Mouse (Mus musculus) midbrain, embryonic 15.5 days (tissue): ENCODE results near the gene Pgap3. TPM values are rescaled to one million over a fixed set of nuclear protein-coding genes. Genes with fewer than 3 reads are reported as not detected.

ENCODE experiments used
- ATAC-seq: fragments of 200-750 bp; cut with Nextera tagmentation; replicated peaks from 2 replicates; pipeline ENCODE4 v1.8.0; 2017; ENCODE audit warnings: moderate TSS enrichment
- H3K27ac ChIP-seq: fragments of 300-500 bp; sonication (generic); 2 replicates; pipeline ENCODE4 v1.5.1; 2015; ENCODE audit warnings: mild to moderate bottlenecking, inconsistent platforms
- H3K27me3 ChIP-seq: fragments of 300-500 bp; sonication (generic); replicated peaks from 2 replicates; pipeline ENCODE4 v1.6.1; 2015; ENCODE audit warnings: inconsistent platforms
- H3K36me3 ChIP-seq: fragments of 300-500 bp; sonication (generic); replicated peaks from 2 replicates; pipeline ENCODE4 v1.6.1; 2015; ENCODE audit warnings: inconsistent platforms
- H3K4me1 ChIP-seq: fragments of 300-500 bp; sonication (generic); 2 replicates; pipeline ENCODE4 v1.6.1; 2015; ENCODE audit warnings: inconsistent platforms
- H3K4me2 ChIP-seq: fragments of 300-500 bp; sonication (generic); 2 replicates; pipeline ENCODE4 v1.6.1; 2015; ENCODE audit warnings: inconsistent platforms, mild to moderate bottlenecking, moderate library complexity
- H3K4me3 ChIP-seq: fragments of 300-500 bp; sonication (generic); 2 replicates; pipeline ENCODE4 v1.5.1; 2015; ENCODE audit warnings: mild to moderate bottlenecking, inconsistent platforms
- H3K9ac ChIP-seq: fragments of 300-500 bp; sonication (generic); 2 replicates; pipeline ENCODE4 v1.6.1; 2015; ENCODE audit warnings: mild to moderate bottlenecking, inconsistent platforms
- H3K9me3 ChIP-seq: fragments of 300-500 bp; sonication (generic); 2 replicates; pipeline ENCODE4 v1.6.1; 2016; ENCODE audit warnings: inconsistent platforms
- WGBS: fragments of 180-500 bp; shearing (Covaris S2); methylation state at CpG from one replicate; pipeline ENCODE4 v1.1.7; 2015; ENCODE audit warnings: mixed read lengths; 5-methylcytosine and 5-hydroxymethylcytosine counted together
- polyA plus RNA-seq: library from polyadenylated mRNA; unstranded; fragments of >200 nt; fragmentation: Nextera tagmentation; extraction: Ambion mirVana; gene quantifications from 2 replicates; pipeline ENCODE4 v1.2.1, GENCODE M21; 2015

The Pgap3 gene
- polyA plus RNA-seq, 1 experiment from 2014 or later = 9.6 TPM

GRCm38 (mm10) chr11:98435723-98436122 lies 35.4 kb upstream of the Pgap3 start:
- no peaks in the 10 kb centered on the region for H3K9me3 ChIP-seq
- H3K27ac ChIP-seq = no peak overlapping the region
- no peak for ATAC-seq
- no peaks in the 10 kb centered on the region for H3K36me3 ChIP-seq
- 91% methylated on average over 9 of the region's 9 CpGs for WGBS
- H3K4me3 ChIP-seq = no peak overlapping the region
- H3K27me3 ChIP-seq = no peaks in the 10 kb centered on the region
- no peak overlapping the region for H3K4me2 ChIP-seq
- H3K4me1 ChIP-seq = peaks cover 9% of the 10 kb centered on the region
- H3K9ac ChIP-seq = no peak overlapping the region

GRCm38 (mm10) chr11:98431743-98432502 lies 31.6 kb upstream of the Pgap3 start:
- H3K27ac ChIP-seq = no peak overlapping the region
- no peak for ATAC-seq

DNA sequence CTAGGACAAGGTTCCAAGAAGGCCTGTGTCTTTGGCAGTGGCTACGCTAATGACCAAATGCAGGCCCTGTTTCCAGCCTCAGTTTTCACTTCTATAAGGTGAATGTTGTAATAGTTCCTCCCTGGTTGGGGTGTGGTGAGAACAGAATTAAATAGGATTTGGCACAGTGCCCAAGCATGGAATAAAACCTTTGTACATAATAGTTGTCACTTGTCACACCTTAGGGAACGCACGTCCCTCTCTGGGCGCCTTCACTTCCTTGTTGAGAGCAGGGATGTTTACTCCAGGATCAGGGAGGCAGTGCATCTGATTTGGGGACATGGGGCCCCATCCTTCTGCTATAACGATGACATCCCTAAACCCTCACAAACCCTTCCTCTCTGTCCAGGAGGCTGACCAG lies 28.1 kb upstream of the Pgap3 start:
- H3K4me1 ChIP-seq = no peaks in the 10 kb centered on the region
- no peak overlapping the region for H3K4me2 ChIP-seq
- no peak overlapping the region for H3K4me3 ChIP-seq
- H3K27ac ChIP-seq = no peak overlapping the region
- no peaks in the 10 kb centered on the region for H3K9me3 ChIP-seq
- H3K27me3 ChIP-seq = no peaks in the 10 kb centered on the region
- no peaks in the 10 kb centered on the region for H3K36me3 ChIP-seq
- H3K9ac ChIP-seq = no peak overlapping the region
- ATAC-seq = no peak
- WGBS = 77% methylated on average over 5 of the region's 5 CpGs

More at GRCm38 (mm10) chr11:98431743-98432502, 31.6 kb upstream of the Pgap3 start:
- H3K9ac ChIP-seq = no peak overlapping the region
- H3K4me3 ChIP-seq = no peak overlapping the region
- H3K9me3 ChIP-seq = no peaks in the 10 kb centered on the region
- no peaks in the 10 kb centered on the region for H3K36me3 ChIP-seq
- no peaks in the 10 kb centered on the region for H3K27me3 ChIP-seq
- 80% methylated on average over 9 of the region's 9 CpGs for WGBS
- H3K4me1 ChIP-seq = no peaks in the 10 kb centered on the region
- no peak overlapping the region for H3K4me2 ChIP-seq

- Histone ChIP-seq H3K36me3 (no peaks in the 10 kb centered on the region), H3K27me3 (no peaks in the 10 kb centered on the region), H3K4me3 (no peak overlapping the region), H3K9ac (no peak overlapping the region), H3K9me3 (no peaks in the 10 kb centered on the region), H3K4me2 (no peak overlapping the region), H3K4me1 (no peaks in the 10 kb centered on the region), H3K27ac (no peak overlapping the region)
- ATAC-seq = no peak
- 94% methylated on average over 7 of the region's 7 CpGs for WGBS
Measured at GRCm38 (mm10) chr11:98426592-98426991, 26.3 kb upstream of the Pgap3 start.

GRCm38 (mm10) chr11:98418939-98419547 lies 18.8 kb upstream of the Pgap3 start:
- Histone ChIP-seq H3K4me2 (no peak overlapping the region), H3K4me3 (no peak overlapping the region), H3K9me3 (no peaks in the 10 kb centered on the region), H3K36me3 (no peaks in the 10 kb centered on the region), H3K4me1 (peaks cover under 1% of the 10 kb centered on the region; the same call in 1 of the 2 replicates), H3K27me3 (no peaks in the 10 kb centered on the region; the same call in 1 of the 2 replicates), H3K9ac (no peak overlapping the region), H3K27ac (no peak overlapping the region)
- WGBS = 80% methylated on average over 10 of the region's 10 CpGs
- ATAC-seq = no peak

- 75% methylated on average over 5 of the region's 6 CpGs for WGBS
- Histone ChIP-seq H3K9me3 (no peaks in the 10 kb centered on the region), H3K27me3 (peaks cover 3% of the 10 kb centered on the region; the same call in 1 of the 2 replicates), H3K4me1 (peaks cover 5% of the 10 kb centered on the region; the same call in 1 of the 2 replicates), H3K9ac (no peak overlapping the region), H3K36me3 (no peaks in the 10 kb centered on the region), H3K4me2 (no peak overlapping the region), H3K4me3 (no peak overlapping the region), H3K27ac (no peak overlapping the region)
- no peak for ATAC-seq
Measured at GRCm38 (mm10) chr11:98418273-98418672, 18.0 kb upstream of the Pgap3 start.

- Histone ChIP-seq H3K27me3 (peaks cover 11% of the 10 kb centered on the region), H3K4me2 (no peak overlapping the region), H3K9me3 (no peaks in the 10 kb centered on the region), H3K36me3 (no peaks in the 10 kb centered on the region), H3K4me1 (peaks cover 15% of the 10 kb centered on the region), H3K9ac (no peak overlapping the region), H3K27ac (no peak overlapping the region), H3K4me3 (no peak overlapping the region)
- ATAC-seq = no peak
- WGBS = 81% methylated on average over 1 of the region's 1 CpGs
Measured at GRCm38 (mm10) chr11:98417074-98417473, 16.8 kb upstream of the Pgap3 start.

DNA sequence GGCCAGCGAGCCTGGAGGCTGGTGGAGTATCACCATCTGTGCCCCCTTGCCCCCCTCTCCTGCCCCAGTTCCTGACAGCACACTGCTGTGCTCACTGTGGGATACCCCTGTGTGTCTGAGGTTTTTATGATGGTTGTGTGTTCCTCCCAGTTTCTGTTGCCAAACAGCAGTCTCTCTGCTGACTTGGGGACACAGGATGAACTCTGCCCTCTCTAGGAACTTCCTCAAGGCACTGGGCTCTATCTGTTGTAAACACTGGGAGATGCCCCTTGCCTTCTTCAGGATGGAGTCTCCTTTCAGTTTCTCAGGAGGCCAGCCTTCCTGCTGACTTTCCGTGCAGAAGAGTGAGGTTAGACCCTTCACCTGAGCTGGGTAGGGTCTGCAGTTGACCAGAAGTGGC lies 13.9 kb upstream of the Pgap3 start:
- ATAC-seq = no peak
- H3K36me3 ChIP-seq = no peaks in the 10 kb centered on the region
- no peak overlapping the region for H3K9ac ChIP-seq
- H3K4me3 ChIP-seq = 0 out of 2 replicates have a peak overlapping the region, but pooled peaks have one; percentile 59
- no peaks in the 10 kb centered on the region for H3K9me3 ChIP-seq
- H3K27ac ChIP-seq = no peak overlapping the region
- H3K27me3 ChIP-seq = peaks cover 25% of the 10 kb centered on the region
- WGBS = 38% methylated on average over 2 of the region's 2 CpGs
- peaks cover 20% of the 10 kb centered on the region for H3K4me1 ChIP-seq
- peak overlapping the region; percentile 99; the same call in 1 of the 2 replicates for H3K4me2 ChIP-seq

- peak overlapping the region; percentile 59; the same call in 1 of the 2 replicates for H3K4me3 ChIP-seq
- no peaks in the 10 kb centered on the region for H3K36me3 ChIP-seq
- peaks cover 25% of the 10 kb centered on the region for H3K27me3 ChIP-seq
- peak overlapping the region; percentile 99 for H3K4me2 ChIP-seq
- no peak for ATAC-seq
- H3K9ac ChIP-seq = no peak overlapping the region
- no peak overlapping the region for H3K27ac ChIP-seq
- WGBS = 26% methylated on average over 7 of the region's 7 CpGs
- H3K4me1 ChIP-seq = peaks cover 22% of the 10 kb centered on the region
- no peaks in the 10 kb centered on the region for H3K9me3 ChIP-seq
Measured at GRCm38 (mm10) chr11:98413731-98414130, 13.4 kb upstream of the Pgap3 start.

DNA sequence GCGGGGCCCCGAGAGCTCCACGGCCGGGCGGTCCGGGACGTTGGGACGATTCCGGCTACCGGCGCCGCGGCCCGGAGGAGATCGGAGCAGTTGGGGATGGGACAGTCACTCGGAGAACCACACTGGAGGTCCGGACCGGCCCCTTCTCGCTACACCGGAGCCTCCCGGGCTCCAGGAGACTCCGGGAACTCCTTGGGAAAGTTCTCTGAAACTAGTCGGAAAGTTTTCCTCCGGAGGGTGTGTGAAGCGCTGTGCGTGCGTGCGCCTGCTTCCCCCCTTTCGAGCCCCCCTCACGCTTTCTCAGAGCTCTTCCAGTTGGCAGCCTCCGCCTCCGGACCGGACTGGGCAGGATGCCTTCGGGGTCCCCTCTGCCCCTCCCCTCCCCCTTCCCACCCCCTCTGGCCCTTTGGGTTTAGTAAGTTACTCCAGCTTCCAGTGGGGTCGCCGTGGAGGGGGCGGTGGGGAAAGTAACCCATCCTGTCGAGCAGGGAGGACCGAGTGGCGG lies 12.6 kb upstream of the Pgap3 start:
- WGBS = under 1% methylated on average over 40 of the region's 40 CpGs
- no peaks in the 10 kb centered on the region for H3K36me3 ChIP-seq
- H3K4me3 ChIP-seq = peak overlapping the region; percentile 59
- H3K9ac ChIP-seq = peak overlapping the region; percentile 58
- ATAC-seq = 0 out of 2 replicates have a peak, but pooled peaks have one; percentile 42
- H3K9me3 ChIP-seq = no peaks in the 10 kb centered on the region
- H3K4me2 ChIP-seq = peak overlapping the region; percentile 99
- H3K27ac ChIP-seq = peak overlapping the region; percentile 74
- H3K27me3 ChIP-seq = peaks cover 25% of the 10 kb centered on the region
- H3K4me1 ChIP-seq = peaks cover 22% of the 10 kb centered on the region

DNA sequence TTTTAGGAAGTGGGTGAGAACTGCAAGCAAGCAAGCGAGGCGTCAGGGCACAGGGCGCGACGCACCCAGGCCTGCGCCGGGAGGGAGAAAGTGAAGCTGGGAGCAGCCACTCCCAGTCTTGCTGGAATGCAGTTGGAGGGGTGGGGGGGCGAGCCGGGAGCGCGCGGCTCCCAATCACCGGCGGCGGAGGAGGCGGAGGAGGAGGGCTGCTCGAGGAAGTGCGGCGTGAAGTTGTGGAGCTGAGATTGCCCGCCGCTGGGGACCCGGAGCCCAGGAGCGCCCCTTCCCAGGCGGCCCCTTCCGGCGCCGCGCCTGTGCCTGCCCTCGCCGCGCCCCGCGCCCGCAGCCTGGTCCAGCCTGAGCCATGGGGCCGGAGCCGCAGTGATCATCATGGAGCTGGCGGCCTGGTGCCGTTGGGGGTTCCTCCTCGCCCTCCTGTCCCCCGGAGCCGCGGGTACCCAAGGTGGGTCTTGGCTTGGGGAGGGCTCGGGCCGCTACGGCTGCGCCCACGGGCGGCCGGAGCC lies 12.0 kb upstream of the Pgap3 start, which contains the start of gene Erbb2:
Gene Erbb2, plus strand, starts transcription at position 198 of the 524 bp plus-strand sequence.
- ATAC-seq = peak; percentile 54; the same call in 1 of the 2 replicates
- Histone ChIP-seq H3K9ac (peak within 1 kb of the TSS; percentile 58), H3K27me3 (peaks cover 25% of the 10 kb centered on the region), H3K4me2 (peak within 1 kb of the TSS; percentile 99), H3K36me3 (no peaks in the 10 kb centered on the region), H3K27ac (peak within 1 kb of the TSS; percentile 74), H3K9me3 (no peaks in the 10 kb centered on the region), H3K4me1 (peaks cover 22% of the 10 kb centered on the region), H3K4me3 (peak within 1 kb of the TSS; percentile 59)
- WGBS = 2% methylated on average over 42 of the region's 49 CpGs

DNA sequence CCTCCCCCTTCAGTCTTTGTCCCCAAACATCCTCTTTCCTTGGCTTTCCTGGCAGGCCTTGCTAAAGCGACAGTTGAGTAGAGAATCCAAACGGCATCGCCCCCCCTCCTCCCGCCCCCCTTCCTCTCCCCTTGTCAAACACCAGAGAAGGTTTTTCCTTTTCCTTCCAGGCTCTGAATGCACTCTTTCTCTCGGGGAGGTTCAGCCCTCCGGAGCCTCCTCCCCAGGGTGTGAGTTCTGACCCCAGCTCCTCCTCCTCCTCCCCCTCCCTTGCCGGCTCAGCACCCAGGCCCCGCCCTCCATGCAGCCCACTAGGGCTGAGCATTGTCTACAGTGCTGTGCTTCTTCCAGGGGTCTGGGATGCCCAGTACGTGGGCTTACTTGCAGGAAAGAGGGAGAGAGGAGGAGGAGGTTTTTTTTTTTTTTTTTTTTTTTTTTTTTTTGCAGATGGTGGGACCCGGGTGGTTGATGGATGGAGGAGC lies 9.1 kb upstream of the Pgap3 start:
- H3K36me3 ChIP-seq = no peaks in the 10 kb centered on the region
- H3K4me1 ChIP-seq = peaks cover 22% of the 10 kb centered on the region
- H3K9ac ChIP-seq = no peak overlapping the region
- no peak overlapping the region; the same call in 1 of the 2 replicates for H3K4me2 ChIP-seq
- ATAC-seq = no peak
- H3K27ac ChIP-seq = no peak overlapping the region
- no peak overlapping the region for H3K4me3 ChIP-seq
- peaks cover 25% of the 10 kb centered on the region for H3K27me3 ChIP-seq
- WGBS = 1% methylated on average over 9 of the region's 10 CpGs
- H3K9me3 ChIP-seq = no peaks in the 10 kb centered on the region
